Mouse (Mus musculus) thymus, postnatal 4 days (tissue): ENCODE results near the gene Gm40193.
"Not testable (repeated sequence)": the region's sequence is repeated elsewhere in the genome, so short reads cannot be mapped to it uniquely, and the experiment has no call there.

Experiments used
- DNase-seq: peaks from one replicate; pipeline ENCODE4 v3.0.0; 2021

Gene Gm40193

DNA sequence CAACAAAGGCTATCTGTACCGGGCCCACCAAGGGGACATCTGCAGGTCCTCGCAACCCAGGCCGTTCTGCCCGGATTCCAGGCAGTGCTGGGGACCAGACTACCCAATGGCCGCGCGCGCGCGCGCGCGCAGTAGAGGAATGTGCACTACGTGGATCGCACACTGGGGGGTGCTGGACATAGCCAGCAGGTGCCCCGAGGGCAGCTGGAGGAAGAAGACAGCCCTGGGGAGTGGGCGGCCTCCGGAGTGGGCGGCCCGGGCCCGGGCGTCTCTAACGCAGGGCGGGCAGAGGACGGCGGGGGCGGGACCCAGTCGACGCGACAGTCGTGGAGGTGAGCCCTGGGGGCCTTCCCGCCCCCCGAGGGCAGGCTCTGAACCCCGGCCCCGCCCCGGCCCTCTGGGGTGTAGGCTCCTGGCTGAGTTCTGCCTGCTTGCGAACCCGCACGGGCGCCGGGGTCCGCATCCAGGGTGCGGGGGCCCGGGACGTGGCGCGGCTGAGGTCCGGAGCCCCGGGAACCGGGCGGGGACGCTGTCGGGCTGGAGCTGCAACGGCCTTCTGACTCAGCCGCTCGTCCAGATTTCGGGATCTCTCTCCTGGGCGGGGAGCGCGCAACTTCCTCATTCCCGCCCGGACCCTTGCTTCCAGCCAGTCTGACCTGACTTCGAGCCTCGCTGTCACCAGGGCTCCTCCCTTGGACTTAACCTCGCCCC is 7.3 kb upstream of the Gm40193 start, which contains the start of gene Pld2:
Gene Pld2, plus strand, starts transcription at position 188 of the 711 bp plus-strand sequence.
- DNase-seq = peak; percentile 86

GRCm38 (mm10) chr11:70539423-70539822 is 6.7 kb upstream of the Gm40193 start:
- DNase-seq = no peak

DNA sequence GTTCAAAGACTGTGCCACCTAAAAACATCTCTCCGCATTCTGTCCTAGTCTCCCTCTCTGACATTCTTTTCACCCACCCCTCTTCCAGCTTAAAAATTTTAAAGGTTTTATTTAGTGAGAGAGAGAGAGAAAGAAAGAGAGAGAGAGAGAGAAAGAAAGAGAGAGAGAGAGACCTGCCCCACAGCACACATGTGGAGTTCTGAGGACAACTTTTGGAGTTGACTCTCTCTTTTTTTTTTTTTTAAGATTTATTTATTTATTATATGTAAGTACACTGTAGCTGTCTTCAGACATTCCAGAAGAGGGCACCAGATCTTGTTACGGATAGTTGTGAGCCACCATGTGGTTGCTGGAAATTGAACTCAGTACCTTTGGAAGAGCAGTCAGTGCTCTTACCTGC is 1.7 kb downstream of the Gm40193 start:
- not testable (repeated sequence) for DNase-seq

- DNase-seq = no peak
Observed at GRCm38 (mm10) chr11:70528610-70529009, 4.1 kb downstream of the Gm40193 start.

- no peak for DNase-seq
Observed at GRCm38 (mm10) chr11:70526211-70526610, 6.5 kb downstream of the Gm40193 start.

- DNase-seq = no peak
Observed at GRCm38 (mm10) chr11:70525726-70526125, 7.0 kb downstream of the Gm40193 start.

GRCm38 (mm10) chr11:70525184-70525678 is 7.5 kb downstream of the Gm40193 start, which contains the start of gene Psmb6:
Gene Psmb6 (plus strand): TSS chr11:70525367.
- DNase-seq = peak; percentile 86

DNA sequence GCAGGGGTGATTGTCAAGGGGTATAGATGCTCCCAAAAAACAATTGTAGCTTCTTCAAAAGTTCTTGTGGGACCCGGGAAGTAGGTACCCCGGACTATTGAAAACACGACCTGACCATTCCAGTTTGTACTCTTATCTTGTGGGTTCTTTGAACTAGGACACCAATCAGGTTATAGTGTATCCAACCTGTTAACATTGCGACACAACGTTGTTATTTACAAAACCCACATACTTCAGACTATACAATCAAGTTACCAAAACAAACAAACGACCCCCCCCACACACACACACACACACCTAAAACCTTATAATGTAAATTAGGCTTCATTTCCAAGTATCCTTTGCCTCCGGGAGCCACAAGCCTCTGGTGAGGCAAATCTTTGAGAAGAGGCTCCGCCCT is 8.0 kb downstream of the Gm40193 start:
- DNase-seq = no peak

- not testable (repeated sequence) for DNase-seq
Observed at GRCm38 (mm10) chr11:70523306-70523989, 9.3 kb downstream of the Gm40193 start.

DNA sequence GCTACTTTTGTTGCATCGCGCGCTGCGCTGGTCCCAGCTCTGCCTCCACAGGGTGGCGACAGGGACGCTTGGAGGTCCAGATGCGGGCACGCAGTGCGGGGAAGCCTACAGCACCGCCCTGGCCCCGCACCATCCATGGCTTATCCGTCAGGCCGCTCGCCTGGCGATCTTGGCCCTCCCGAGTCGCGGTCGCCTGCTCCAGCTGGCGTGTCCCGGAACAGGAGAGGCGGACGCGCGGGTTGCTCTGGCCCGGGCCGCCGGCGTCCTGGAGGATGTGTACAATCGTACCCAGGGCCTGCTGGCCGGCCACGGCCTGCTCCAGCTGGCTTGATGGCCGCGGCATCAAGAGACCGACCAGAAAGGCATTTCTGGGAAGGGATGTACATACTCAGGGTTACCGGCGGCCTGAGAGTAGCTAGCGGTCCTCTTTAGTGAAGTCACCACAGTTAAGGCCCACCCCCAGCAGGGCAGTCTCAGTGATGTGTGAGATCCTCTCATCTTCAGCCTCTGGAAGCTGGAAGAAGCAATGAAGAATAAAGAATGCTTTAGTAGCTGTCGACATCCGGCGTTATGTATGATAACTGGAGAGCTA is 12.5 kb downstream of the Gm40193 start:
- no peak for DNase-seq

DNA sequence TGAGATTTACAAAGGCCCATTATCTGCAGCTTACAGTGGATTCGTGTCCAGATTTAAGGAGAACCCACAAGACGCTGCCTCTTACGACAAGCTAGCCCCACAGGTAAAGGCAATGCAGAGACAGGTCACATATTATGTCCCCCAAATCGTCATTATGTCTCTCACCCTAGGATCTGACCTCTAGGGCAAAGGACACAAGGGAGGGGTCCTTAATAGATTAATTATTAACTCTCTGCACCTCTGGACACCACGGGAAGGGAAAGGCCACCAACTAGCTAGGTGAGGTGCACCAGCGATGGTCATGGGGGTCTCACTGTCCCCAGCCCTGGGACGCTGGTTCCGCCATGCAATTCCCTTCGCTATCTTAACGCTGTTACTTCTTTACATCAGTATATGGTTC is 13.8 kb downstream of the Gm40193 start, which contains the start of gene Gltpd2:
Gene Gltpd2, plus strand, starts transcription at position 274 of the 400 bp plus-strand sequence.
- DNase-seq = no peak

- no peak for DNase-seq
Observed at GRCm38 (mm10) chr11:70518436-70518835, 14.3 kb downstream of the Gm40193 start.

DNA sequence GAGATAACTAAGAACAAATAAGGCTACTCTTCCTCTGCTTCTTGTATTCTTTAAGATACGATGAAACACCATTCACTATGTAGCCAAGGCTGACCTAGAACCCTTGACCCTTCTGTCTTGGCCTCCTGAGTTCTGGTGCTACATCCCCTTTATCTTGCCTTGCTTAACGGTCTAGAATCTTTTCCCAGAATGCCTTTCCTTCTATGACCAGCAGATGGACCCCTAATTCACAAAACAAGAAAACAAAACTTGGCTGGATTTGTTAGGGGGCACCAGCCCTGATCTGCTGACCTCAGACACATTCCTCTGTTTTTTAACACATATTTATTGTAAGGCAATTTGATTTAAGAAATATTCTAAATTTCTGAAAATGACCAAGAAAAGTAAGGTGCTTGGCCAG is 16.4 kb downstream of the Gm40193 start:
- no peak for DNase-seq

- DNase-seq = no peak
Observed at GRCm38 (mm10) chr11:70514288-70514687, 18.5 kb downstream of the Gm40193 start, which contains the start of gene Vmo1. Gene Vmo1 (minus strand): TSS chr11:70514616.

DNA sequence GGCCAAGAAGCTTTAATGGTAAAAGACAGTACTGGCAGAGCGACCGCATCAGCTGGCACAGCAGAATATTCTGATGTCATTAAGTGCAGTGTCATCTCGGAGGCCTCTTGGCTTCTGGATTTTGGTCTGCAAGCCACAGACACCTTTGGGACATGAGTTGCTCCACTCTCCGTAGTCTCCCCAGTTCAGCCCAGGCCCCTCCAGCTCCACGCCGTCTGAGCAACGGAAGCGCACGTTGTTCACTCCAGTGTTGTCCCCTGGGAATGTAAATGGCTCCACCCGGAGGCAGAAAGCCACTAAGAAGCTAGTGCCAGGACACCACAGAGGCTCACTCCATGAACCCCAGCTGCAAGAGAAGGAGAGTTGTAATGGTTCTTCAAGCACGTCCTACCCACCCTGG is 19.2 kb downstream of the Gm40193 start:
- no peak for DNase-seq

GRCm38 (mm10) chr11:70512709-70513342 is 19.9 kb downstream of the Gm40193 start:
- DNase-seq = no peak

GRCm38 (mm10) chr11:70511825-70512224 is 20.9 kb downstream of the Gm40193 start:
- no peak for DNase-seq

DNA sequence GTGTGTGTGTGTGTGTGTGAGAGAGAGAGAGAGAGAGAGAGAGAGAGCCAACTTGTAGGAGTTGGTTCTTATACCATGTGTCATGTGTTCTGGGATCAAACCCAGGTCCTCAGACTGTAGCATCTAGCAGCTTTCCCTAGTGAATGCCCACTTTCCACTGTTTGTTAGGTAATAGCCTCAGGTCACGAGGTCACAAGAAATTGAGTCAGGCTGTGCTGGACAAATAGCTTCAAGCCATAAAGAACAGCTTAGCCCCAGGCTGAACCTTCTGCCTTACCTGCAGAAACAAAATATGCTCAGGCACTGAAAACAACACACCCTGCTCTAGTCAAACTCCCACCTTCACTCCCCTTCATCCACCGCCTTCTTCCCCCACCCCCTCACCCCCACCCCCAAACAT is 21.5 kb downstream of the Gm40193 start:
- DNase-seq = no peak

- peak; percentile 76 for DNase-seq
Observed at GRCm38 (mm10) chr11:70509753-70510564, 22.8 kb downstream of the Gm40193 start.

- peak; percentile 48 for DNase-seq
Observed at GRCm38 (mm10) chr11:70506962-70507515, 25.7 kb downstream of the Gm40193 start.

DNA sequence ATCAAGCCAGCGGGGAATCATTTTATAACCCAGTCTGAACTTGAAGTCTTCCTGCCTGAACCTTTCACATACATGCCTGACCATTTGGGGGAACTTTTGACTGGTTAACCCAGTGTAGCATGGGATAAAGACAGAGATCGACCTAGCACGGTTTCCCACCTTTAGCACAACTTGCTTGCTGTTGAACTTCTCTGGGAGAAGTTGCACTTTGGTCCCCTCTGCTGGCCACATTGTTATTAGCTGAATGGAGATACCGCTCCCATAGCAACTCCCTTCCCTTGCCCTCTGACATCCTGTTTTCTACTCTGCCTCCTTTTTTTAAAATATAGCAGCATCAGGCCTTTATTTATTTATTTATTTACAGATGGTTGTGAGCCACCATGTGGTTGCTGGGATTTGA is 26.4 kb downstream of the Gm40193 start:
- DNase-seq = peak; percentile 90

DNA sequence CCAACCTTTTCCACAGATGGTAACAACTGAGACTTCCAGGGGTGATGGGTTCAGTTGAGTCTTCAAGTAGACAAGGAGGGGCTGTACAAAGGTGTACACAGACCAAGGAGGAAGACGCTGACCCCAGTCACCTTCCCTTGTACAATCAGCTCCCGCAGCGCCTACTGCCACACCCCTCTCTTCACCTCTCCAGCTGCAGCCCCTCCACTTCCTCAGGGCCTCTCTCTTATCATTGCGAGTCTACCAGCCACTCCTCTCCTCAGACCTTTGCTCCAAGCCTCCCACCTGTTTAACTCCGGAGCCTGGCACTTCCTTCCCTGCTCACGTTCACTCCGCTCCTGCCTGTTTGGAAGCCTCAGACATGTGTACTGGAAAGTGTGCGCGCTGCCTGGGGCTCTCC is 27.8 kb downstream of the Gm40193 start, which contains the start of gene Tm4sf5:
Gene Tm4sf5, plus strand, starts transcription at position 275 of the 400 bp plus-strand sequence.
- peak; percentile 44 for DNase-seq
